Mouse (Mus musculus): Measurements from ENCODE around the gene Ndufb8. TPM values are rescaled to one million over a fixed set of nuclear protein-coding genes. Genes with fewer than 3 reads are reported as not detected.

Gene Ndufb8
- polyA plus RNA-seq, 1 experiment from 2014 or later, result 452 TPM

GRCm38 (mm10) chr19:44544372-44544771 is 10.9 kb downstream of the Ndufb8 start:
- peaks cover 5% of the 10 kb centered on the region for H3K4me1 ChIP-seq (replicated peaks; ENCODE audit: control insufficient read depth, insufficient read depth, low read length)
- 54% methylated on average over 10 of the region's 10 CpGs for WGBS
- H3K27me3 ChIP-seq (replicated peaks; ENCODE audit: control insufficient read depth, insufficient read depth, low read length), result peaks cover 37% of the 10 kb centered on the region
- no peak overlapping the region for H3K27ac ChIP-seq (ENCODE audit: low read length)
- no peak overlapping the region for H3K9ac ChIP-seq (replicated peaks; ENCODE audit: low read depth, low read length)
- ATAC-seq, result no peak
- H3K4me2 ChIP-seq (ENCODE audit: low read length), result no peak overlapping the region
- H3K9me3 ChIP-seq (ENCODE audit: control insufficient read depth, low read length), result peaks cover 3% of the 10 kb centered on the region; the same call in 1 of the 2 replicates
- H3K4me3 ChIP-seq (replicated peaks; ENCODE audit: low read length), result no peak overlapping the region
- peaks cover 7% of the 10 kb centered on the region; the same call in 1 of the 2 replicates for H3K36me3 ChIP-seq (ENCODE audit: control insufficient read depth, insufficient read depth)

- ATAC-seq, result no peak
- Histone ChIP-seq H3K36me3 (ENCODE audit: control insufficient read depth, insufficient read depth) (no peaks in the 10 kb centered on the region), H3K27me3 (replicated peaks; ENCODE audit: control insufficient read depth, insufficient read depth, low read length) (peaks cover 37% of the 10 kb centered on the region), H3K4me1 (replicated peaks; ENCODE audit: control insufficient read depth, insufficient read depth, low read length) (peaks cover 5% of the 10 kb centered on the region), H3K4me2 (ENCODE audit: low read length) (no peak overlapping the region), H3K9me3 (ENCODE audit: control insufficient read depth, low read length) (peaks cover 3% of the 10 kb centered on the region; the same call in 1 of the 2 replicates), H3K4me3 (replicated peaks; ENCODE audit: low read length) (no peak overlapping the region), H3K27ac (ENCODE audit: low read length) (no peak overlapping the region), H3K9ac (replicated peaks; ENCODE audit: low read depth, low read length) (no peak overlapping the region)
- 89% methylated on average over 8 of the region's 8 CpGs for WGBS
Measured at GRCm38 (mm10) chr19:44542694-44543178, 12.5 kb downstream of the Ndufb8 start.

- Histone ChIP-seq H3K9me3 (ENCODE audit: control insufficient read depth, low read length) (peaks cover 3% of the 10 kb centered on the region; the same call in 1 of the 2 replicates), H3K4me1 (replicated peaks; ENCODE audit: control insufficient read depth, insufficient read depth, low read length) (no peaks in the 10 kb centered on the region), H3K4me3 (replicated peaks; ENCODE audit: low read length) (no peak overlapping the region), H3K27ac (ENCODE audit: low read length) (no peak overlapping the region), H3K27me3 (replicated peaks; ENCODE audit: control insufficient read depth, insufficient read depth, low read length) (peaks cover 3% of the 10 kb centered on the region; the same call in 1 of the 2 replicates), H3K36me3 (ENCODE audit: control insufficient read depth, insufficient read depth) (no peaks in the 10 kb centered on the region), H3K9ac (replicated peaks; ENCODE audit: low read depth, low read length) (no peak overlapping the region), H3K4me2 (ENCODE audit: low read length) (no peak overlapping the region)
- whole genome bisulfite sequencing, result 87% methylated on average over 8 of the region's 8 CpGs
- no peak for ATAC-seq
Measured at GRCm38 (mm10) chr19:44537416-44537815, 17.8 kb downstream of the Ndufb8 start.

- Histone ChIP-seq H3K4me3 (replicated peaks; ENCODE audit: low read length) (no peak overlapping the region), H3K4me1 (replicated peaks; ENCODE audit: control insufficient read depth, insufficient read depth, low read length) (no peaks in the 10 kb centered on the region), H3K9ac (replicated peaks; ENCODE audit: low read depth, low read length) (no peak overlapping the region), H3K36me3 (ENCODE audit: control insufficient read depth, insufficient read depth) (no peaks in the 10 kb centered on the region), H3K27me3 (replicated peaks; ENCODE audit: control insufficient read depth, insufficient read depth, low read length) (0 out of 2 replicates have a peak, but pooled peaks cover 2% of the 10 kb centered on the region), H3K4me2 (ENCODE audit: low read length) (no peak overlapping the region), H3K9me3 (ENCODE audit: control insufficient read depth, low read length) (no peaks in the 10 kb centered on the region), H3K27ac (ENCODE audit: low read length) (no peak overlapping the region)
- 19% methylated on average over 3 of the region's 3 CpGs for WGBS
- ATAC-seq, result no peak
Measured at GRCm38 (mm10) chr19:44535376-44535775, 19.9 kb downstream of the Ndufb8 start.

- 85% methylated on average over 6 of the region's 6 CpGs for WGBS
- no peaks in the 10 kb centered on the region for H3K4me1 ChIP-seq (replicated peaks; ENCODE audit: control insufficient read depth, insufficient read depth, low read length)
- H3K9me3 ChIP-seq (ENCODE audit: control insufficient read depth, low read length), result no peaks in the 10 kb centered on the region
- no peak overlapping the region for H3K4me2 ChIP-seq (ENCODE audit: low read length)
- no peak overlapping the region for H3K9ac ChIP-seq (replicated peaks; ENCODE audit: low read depth, low read length)
- ATAC-seq, result no peak
- no peak overlapping the region for H3K4me3 ChIP-seq (replicated peaks; ENCODE audit: low read length)
- H3K27ac ChIP-seq (ENCODE audit: low read length), result no peak overlapping the region
- H3K36me3 ChIP-seq (ENCODE audit: control insufficient read depth, insufficient read depth), result no peaks in the 10 kb centered on the region
- H3K27me3 ChIP-seq (replicated peaks; ENCODE audit: control insufficient read depth, insufficient read depth, low read length), result peaks cover 4% of the 10 kb centered on the region; the same call in 1 of the 2 replicates
Measured at GRCm38 (mm10) chr19:44530018-44530417, 25.2 kb downstream of the Ndufb8 start.

- Histone ChIP-seq H3K4me2 (ENCODE audit: low read length) (no peak overlapping the region), H3K9me3 (ENCODE audit: control insufficient read depth, low read length) (no peaks in the 10 kb centered on the region), H3K4me1 (replicated peaks; ENCODE audit: control insufficient read depth, insufficient read depth, low read length) (no peaks in the 10 kb centered on the region), H3K4me3 (replicated peaks; ENCODE audit: low read length) (no peak overlapping the region), H3K27me3 (replicated peaks; ENCODE audit: control insufficient read depth, insufficient read depth, low read length) (peaks cover 19% of the 10 kb centered on the region), H3K27ac (ENCODE audit: low read length) (no peak overlapping the region), H3K36me3 (ENCODE audit: control insufficient read depth, insufficient read depth) (no peaks in the 10 kb centered on the region), H3K9ac (replicated peaks; ENCODE audit: low read depth, low read length) (no peak overlapping the region)
- WGBS, result 84% methylated on average over 9 of the region's 9 CpGs
- ATAC-seq, result no peak
Measured at GRCm38 (mm10) chr19:44525551-44526205, 29.6 kb downstream of the Ndufb8 start.

GRCm38 (mm10) chr19:44519152-44519551 is 36.1 kb downstream of the Ndufb8 start:
- no peak overlapping the region for H3K4me3 ChIP-seq (replicated peaks; ENCODE audit: low read length)
- H3K36me3 ChIP-seq (ENCODE audit: control insufficient read depth, insufficient read depth), result no peaks in the 10 kb centered on the region
- peaks cover 4% of the 10 kb centered on the region for H3K4me1 ChIP-seq (replicated peaks; ENCODE audit: control insufficient read depth, insufficient read depth, low read length)
- ATAC-seq, result no peak
- peaks cover 69% of the 10 kb centered on the region for H3K27me3 ChIP-seq (replicated peaks; ENCODE audit: control insufficient read depth, insufficient read depth, low read length)
- H3K9me3 ChIP-seq (ENCODE audit: control insufficient read depth, low read length), result no peaks in the 10 kb centered on the region
- no peak overlapping the region for H3K27ac ChIP-seq (ENCODE audit: low read length)
- 28% methylated on average over 7 of the region's 7 CpGs for WGBS
- no peak overlapping the region for H3K9ac ChIP-seq (replicated peaks; ENCODE audit: low read depth, low read length)
- H3K4me2 ChIP-seq (ENCODE audit: low read length), result no peak overlapping the region

- H3K27me3 ChIP-seq (replicated peaks; ENCODE audit: control insufficient read depth, insufficient read depth, low read length), result peaks cover 70% of the 10 kb centered on the region
- no peak overlapping the region for H3K4me3 ChIP-seq (replicated peaks; ENCODE audit: low read length)
- 38% methylated on average over 12 of the region's 12 CpGs for WGBS
- H3K36me3 ChIP-seq (ENCODE audit: control insufficient read depth, insufficient read depth), result no peaks in the 10 kb centered on the region
- peaks cover 4% of the 10 kb centered on the region for H3K4me1 ChIP-seq (replicated peaks; ENCODE audit: control insufficient read depth, insufficient read depth, low read length)
- H3K9ac ChIP-seq (replicated peaks; ENCODE audit: low read depth, low read length), result no peak overlapping the region
- ATAC-seq, result no peak
- no peak overlapping the region for H3K4me2 ChIP-seq (ENCODE audit: low read length)
- no peak overlapping the region for H3K27ac ChIP-seq (ENCODE audit: low read length)
- H3K9me3 ChIP-seq (ENCODE audit: control insufficient read depth, low read length), result no peaks in the 10 kb centered on the region
Measured at GRCm38 (mm10) chr19:44517996-44518768, 37.1 kb downstream of the Ndufb8 start.

GRCm38 (mm10) chr19:44515769-44516168 is 39.5 kb downstream of the Ndufb8 start:
- ATAC-seq, result no peak
- H3K27ac ChIP-seq (ENCODE audit: low read length), result no peak overlapping the region
- no peak overlapping the region for H3K4me2 ChIP-seq (ENCODE audit: low read length)
- WGBS, result 27% methylated on average over 6 of the region's 6 CpGs
- peaks cover 15% of the 10 kb centered on the region for H3K4me1 ChIP-seq (replicated peaks; ENCODE audit: control insufficient read depth, insufficient read depth, low read length)
- no peaks in the 10 kb centered on the region for H3K36me3 ChIP-seq (ENCODE audit: control insufficient read depth, insufficient read depth)
- H3K27me3 ChIP-seq (replicated peaks; ENCODE audit: control insufficient read depth, insufficient read depth, low read length), result peaks cover 88% of the 10 kb centered on the region
- no peak overlapping the region for H3K9ac ChIP-seq (replicated peaks; ENCODE audit: low read depth, low read length)
- no peaks in the 10 kb centered on the region for H3K9me3 ChIP-seq (ENCODE audit: control insufficient read depth, low read length)
- no peak overlapping the region for H3K4me3 ChIP-seq (replicated peaks; ENCODE audit: low read length)

All from forebrain, embryonic 16.5 days (tissue).